Mouse (Mus musculus) neural tube, embryonic 13.5 days (tissue): ENCODE data around the gene Strbp. TPM values are rescaled to one million over a fixed set of nuclear protein-coding genes. Genes with fewer than 3 reads are reported as not detected.
A peak's percentile ranks its signal among the peaks of the same experiment; 100 is the strongest.

Experiments used
- ATAC-seq: fragments of 200-750 bp; cut with Nextera tagmentation; 2 replicates; pipeline ENCODE4 v1.8.0; 2017; ENCODE audit warnings: low read depth, mild to moderate bottlenecking, moderate TSS enrichment, moderate library complexity
- H3K27ac ChIP-seq: fragments of 300-500 bp; sonication (generic); replicated peaks from 2 replicates; pipeline ENCODE4 v1.5.1; 2015; ENCODE audit warnings: moderate library complexity, mild to moderate bottlenecking, inconsistent platforms
- H3K27me3 ChIP-seq: fragments of 300-500 bp; sonication (generic); 2 replicates; pipeline ENCODE4 v1.6.1; 2015; ENCODE audit warnings: mild to moderate bottlenecking, inconsistent platforms
- H3K36me3 ChIP-seq: fragments of 300-500 bp; sonication (generic); 2 replicates; pipeline ENCODE4 v1.6.1; 2015; ENCODE audit warnings: mild to moderate bottlenecking, inconsistent platforms
- H3K4me1 ChIP-seq: fragments of 300-500 bp; sonication (generic); replicated peaks from 2 replicates; pipeline ENCODE4 v1.6.1; 2015; ENCODE audit warnings: inconsistent platforms
- H3K4me2 ChIP-seq: fragments of 300-500 bp; sonication (generic); 2 replicates; pipeline ENCODE4 v1.6.1; 2015; ENCODE audit warnings: inconsistent platforms, mild to moderate bottlenecking, moderate library complexity
- H3K4me3 ChIP-seq: fragments of 300-500 bp; sonication (generic); 2 replicates; pipeline ENCODE4 v1.5.1; 2015; ENCODE audit warnings: mild to moderate bottlenecking, inconsistent platforms
- H3K9ac ChIP-seq: fragments of 300-500 bp; sonication (generic); 2 replicates; pipeline ENCODE4 v1.6.1; 2015; ENCODE audit warnings: moderate library complexity, mild to moderate bottlenecking, inconsistent platforms
- H3K9me3 ChIP-seq: fragments of 300-500 bp; sonication (generic); 2 replicates; pipeline ENCODE4 v1.6.1; 2016; ENCODE audit warnings: inconsistent platforms
- WGBS: fragments of 180-500 bp; shearing (Covaris S2); methylation state at CpG from one replicate; pipeline ENCODE4 v1.1.7; 2015; 5-methylcytosine and 5-hydroxymethylcytosine counted together
- polyA plus RNA-seq: library from polyadenylated mRNA; unstranded; fragments of >200 nt; fragmentation: Nextera tagmentation; extraction: Ambion mirVana; gene quantifications from 2 replicates; pipeline ENCODE4 v1.2.1, GENCODE M21; 2015

Strbp gene
- polyA plus RNA-seq: 94.4 and 96.0 TPM in 2 replicates

- Histone ChIP-seq H3K4me3 (peak within 1 kb of the TSS; percentile 93), H3K9ac (peak within 1 kb of the TSS; percentile 98), H3K9me3 (no peaks in the 10 kb centered on the region), H3K27me3 (peaks cover 9% of the 10 kb centered on the region), H3K4me1 (peaks cover 30% of the 10 kb centered on the region), H3K4me2 (peak within 1 kb of the TSS; percentile 78), H3K27ac (peak within 1 kb of the TSS; percentile 98), H3K36me3 (no peaks in the 10 kb centered on the region)
- ATAC-seq: peak; percentile 91
- under 1% methylated on average over 86 of the region's 98 CpGs for WGBS
These were observed at the start of gene Strbp for GRCm38 (mm10) chr2:37703230-37703954. Strbp (minus strand) TSS chr2:37703859.

- no peaks in the 10 kb centered on the region for H3K36me3 ChIP-seq
- H3K27ac ChIP-seq: no peak overlapping the region
- H3K4me3 ChIP-seq: no peak overlapping the region
- H3K4me1 ChIP-seq: peaks cover 21% of the 10 kb centered on the region
- WGBS: 97% methylated on average over 1 of the region's 1 CpGs
- no peak overlapping the region for H3K4me2 ChIP-seq
- H3K27me3 ChIP-seq: no peaks in the 10 kb centered on the region
- no peak for ATAC-seq
- no peak overlapping the region for H3K9ac ChIP-seq
- no peaks in the 10 kb centered on the region for H3K9me3 ChIP-seq
These were observed 47.5 kb upstream of the Strbp start for GRCm38 (mm10) chr2:37751114-37751513.

DNA sequence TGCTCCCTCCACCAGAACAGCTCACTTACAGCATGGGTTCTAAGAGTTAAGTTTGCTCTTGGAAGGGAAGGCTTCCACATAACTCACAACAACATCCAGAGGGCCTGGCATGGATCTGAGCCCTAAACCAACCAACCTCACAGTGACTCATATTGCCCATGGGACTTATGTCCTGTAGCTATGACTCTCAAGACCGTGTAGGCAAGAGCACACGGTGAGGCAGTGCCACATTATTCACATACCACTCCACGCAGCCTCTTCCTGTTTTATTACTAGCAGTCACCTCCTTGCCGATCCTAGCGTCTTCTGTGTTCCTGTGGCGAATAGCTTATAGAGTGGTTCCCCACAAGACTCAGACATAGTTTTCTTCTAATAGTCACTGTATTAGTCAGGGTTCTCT, 45.7 kb upstream of the Strbp start:
- ATAC-seq: no peak
- H3K27me3 ChIP-seq: no peaks in the 10 kb centered on the region
- WGBS: 63% methylated on average over 6 of the region's 6 CpGs

GRCm38 (mm10) chr2:37748442-37749066, 44.9 kb upstream of the Strbp start:
- ATAC-seq: no peak
- no peak overlapping the region for H3K4me3 ChIP-seq
- WGBS: 45% methylated on average over 10 of the region's 10 CpGs
- no peaks in the 10 kb centered on the region for H3K9me3 ChIP-seq
- H3K9ac ChIP-seq: 0 out of 2 replicates have a peak overlapping the region, but pooled peaks have one; percentile 27
- H3K27me3 ChIP-seq: no peaks in the 10 kb centered on the region
- no peak overlapping the region for H3K4me2 ChIP-seq
- no peaks in the 10 kb centered on the region for H3K36me3 ChIP-seq
- peaks cover 13% of the 10 kb centered on the region for H3K4me1 ChIP-seq
- no peak overlapping the region for H3K27ac ChIP-seq

More for the DNA sequence above, 45.7 kb upstream of the Strbp start:
- Histone ChIP-seq H3K9ac (no peak overlapping the region), H3K36me3 (no peaks in the 10 kb centered on the region), H3K4me2 (no peak overlapping the region), H3K27ac (no peak overlapping the region), H3K9me3 (no peaks in the 10 kb centered on the region), H3K4me1 (peaks cover 13% of the 10 kb centered on the region), H3K4me3 (no peak overlapping the region)

- WGBS: 23% methylated on average over 2 of the region's 2 CpGs
- Histone ChIP-seq H3K9ac (no peak overlapping the region), H3K4me1 (peaks cover 13% of the 10 kb centered on the region), H3K36me3 (no peaks in the 10 kb centered on the region), H3K27ac (no peak overlapping the region), H3K9me3 (no peaks in the 10 kb centered on the region), H3K4me3 (no peak overlapping the region), H3K27me3 (no peaks in the 10 kb centered on the region), H3K4me2 (no peak overlapping the region)
- ATAC-seq: no peak
These were observed 44.2 kb upstream of the Strbp start for GRCm38 (mm10) chr2:37747909-37748308.

DNA sequence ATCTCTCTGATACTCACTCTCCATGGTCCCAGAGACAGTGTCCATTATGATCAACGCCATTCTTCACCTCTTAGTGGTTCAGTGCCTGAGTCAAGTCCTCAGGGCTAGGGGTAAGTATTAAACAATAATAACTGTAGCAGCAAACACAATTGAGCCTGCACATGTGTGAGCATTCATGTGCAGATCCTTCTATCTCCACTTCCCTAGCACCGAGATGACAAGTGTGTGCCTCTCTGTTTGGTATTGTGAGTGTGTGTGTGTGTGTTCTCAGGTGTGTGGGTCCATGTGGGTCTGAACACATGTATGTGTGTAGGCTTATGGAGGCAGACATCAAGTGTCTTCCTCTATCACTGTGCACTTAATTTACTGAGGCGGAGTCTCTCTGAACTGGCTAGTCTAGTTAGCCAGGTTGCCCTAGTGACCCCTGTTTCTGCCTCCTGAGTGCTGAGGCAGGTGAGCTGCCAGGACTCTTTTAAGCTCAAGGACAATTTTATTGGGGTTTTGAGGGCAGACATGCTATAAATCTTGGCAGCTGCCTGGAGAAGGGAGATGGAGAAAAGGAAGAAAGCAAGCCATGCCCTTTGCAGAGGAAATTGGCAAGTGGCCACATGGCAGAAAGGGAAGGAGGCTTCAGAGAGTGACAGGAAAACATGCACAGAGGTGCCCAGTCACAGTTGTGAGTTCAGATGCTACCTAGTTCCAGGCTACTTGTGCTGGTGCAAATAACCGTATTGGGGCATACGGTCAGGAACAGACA, 42.8 kb upstream of the Strbp start:
- Histone ChIP-seq H3K9me3 (no peaks in the 10 kb centered on the region), H3K9ac (no peak overlapping the region), H3K4me2 (no peak overlapping the region), H3K27me3 (no peaks in the 10 kb centered on the region), H3K27ac (no peak overlapping the region), H3K36me3 (no peaks in the 10 kb centered on the region), H3K4me3 (no peak overlapping the region), H3K4me1 (peaks cover 13% of the 10 kb centered on the region)
- WGBS: 84% methylated on average over 5 of the region's 5 CpGs
- ATAC-seq: no peak

DNA sequence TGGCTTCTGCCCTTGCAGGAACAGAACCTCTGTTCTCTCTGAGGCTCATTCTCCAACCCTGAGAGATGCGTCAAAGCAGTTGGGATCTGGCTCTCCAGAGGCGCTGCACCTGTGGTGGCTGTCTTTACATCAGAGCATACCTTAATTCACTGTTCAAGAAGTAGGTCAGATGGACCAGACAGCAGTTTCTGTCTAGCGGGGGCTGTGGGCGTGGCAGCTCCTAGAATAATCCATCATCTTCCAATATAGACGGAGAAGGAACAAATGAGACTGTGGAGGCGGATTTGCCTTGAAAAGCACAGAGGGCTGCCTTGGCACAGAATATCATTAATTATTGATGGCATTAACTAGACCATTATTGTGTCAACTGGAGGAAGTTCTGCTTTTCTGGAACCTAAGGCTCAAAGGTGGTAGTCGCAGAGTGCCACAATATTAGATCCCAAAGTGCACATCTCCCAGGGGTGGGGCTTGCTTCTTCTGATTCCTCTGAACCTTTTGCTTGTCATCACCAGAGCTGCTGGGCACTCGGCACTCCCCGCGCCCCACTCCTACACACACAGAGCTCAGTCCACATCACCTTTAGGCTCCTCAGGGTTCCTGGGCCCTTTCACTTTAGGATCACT, 41.2 kb upstream of the Strbp start:
- ATAC-seq: no peak
- no peak overlapping the region for H3K4me3 ChIP-seq
- no peaks in the 10 kb centered on the region for H3K9me3 ChIP-seq
- no peak overlapping the region for H3K9ac ChIP-seq
- H3K27ac ChIP-seq: no peak overlapping the region
- WGBS: 81% methylated on average over 10 of the region's 10 CpGs
- H3K4me2 ChIP-seq: no peak overlapping the region
- no peaks in the 10 kb centered on the region for H3K27me3 ChIP-seq
- no peaks in the 10 kb centered on the region for H3K36me3 ChIP-seq
- H3K4me1 ChIP-seq: peaks cover 13% of the 10 kb centered on the region

GRCm38 (mm10) chr2:37741806-37742554, 38.3 kb upstream of the Strbp start:
- no peak overlapping the region for H3K4me2 ChIP-seq
- H3K36me3 ChIP-seq: no peaks in the 10 kb centered on the region
- no peaks in the 10 kb centered on the region for H3K27me3 ChIP-seq
- 81% methylated on average over 20 of the region's 20 CpGs for WGBS
- peaks cover 4% of the 10 kb centered on the region; the same call in 1 of the 2 replicates for H3K4me1 ChIP-seq
- H3K27ac ChIP-seq: 0 out of 2 replicates have a peak overlapping the region, but pooled peaks have one; percentile 18
- ATAC-seq: no peak
- no peaks in the 10 kb centered on the region for H3K9me3 ChIP-seq
- no peak overlapping the region for H3K9ac ChIP-seq
- no peak overlapping the region for H3K4me3 ChIP-seq

GRCm38 (mm10) chr2:37735807-37736188, 32.1 kb upstream of the Strbp start:
- Histone ChIP-seq H3K9ac (no peak overlapping the region), H3K4me1 (peaks cover 10% of the 10 kb centered on the region), H3K4me3 (no peak overlapping the region), H3K27ac (no peak overlapping the region), H3K27me3 (no peaks in the 10 kb centered on the region), H3K36me3 (no peaks in the 10 kb centered on the region), H3K4me2 (peak overlapping the region; percentile 42), H3K9me3 (no peaks in the 10 kb centered on the region)
- WGBS: 70% methylated on average over 1 of the region's 1 CpGs
- ATAC-seq: no peak

- Histone ChIP-seq H3K9me3 (no peaks in the 10 kb centered on the region), H3K9ac (0 out of 2 replicates have a peak overlapping the region, but pooled peaks have one; percentile 38), H3K27ac (no peak overlapping the region), H3K36me3 (no peaks in the 10 kb centered on the region), H3K4me2 (peak overlapping the region; percentile 42), H3K27me3 (no peaks in the 10 kb centered on the region), H3K4me3 (no peak overlapping the region), H3K4me1 (peaks cover 10% of the 10 kb centered on the region)
- ATAC-seq: peak; percentile 59
- WGBS: 20% methylated on average over 17 of the region's 17 CpGs
These were observed 31.5 kb upstream of the Strbp start for GRCm38 (mm10) chr2:37734979-37735806.
